Mouse (Mus musculus): ENCODE results near the gene Vamp5. TPM values are rescaled to one million over a fixed set of nuclear protein-coding genes. Genes with fewer than 3 reads are reported as not detected.
A peak's percentile ranks its signal among the peaks of the same experiment; 100 is the strongest.

The Vamp5 gene
- polyA plus RNA-seq, 1 experiment from 2014 or later, result 27.9 TPM

DNA sequence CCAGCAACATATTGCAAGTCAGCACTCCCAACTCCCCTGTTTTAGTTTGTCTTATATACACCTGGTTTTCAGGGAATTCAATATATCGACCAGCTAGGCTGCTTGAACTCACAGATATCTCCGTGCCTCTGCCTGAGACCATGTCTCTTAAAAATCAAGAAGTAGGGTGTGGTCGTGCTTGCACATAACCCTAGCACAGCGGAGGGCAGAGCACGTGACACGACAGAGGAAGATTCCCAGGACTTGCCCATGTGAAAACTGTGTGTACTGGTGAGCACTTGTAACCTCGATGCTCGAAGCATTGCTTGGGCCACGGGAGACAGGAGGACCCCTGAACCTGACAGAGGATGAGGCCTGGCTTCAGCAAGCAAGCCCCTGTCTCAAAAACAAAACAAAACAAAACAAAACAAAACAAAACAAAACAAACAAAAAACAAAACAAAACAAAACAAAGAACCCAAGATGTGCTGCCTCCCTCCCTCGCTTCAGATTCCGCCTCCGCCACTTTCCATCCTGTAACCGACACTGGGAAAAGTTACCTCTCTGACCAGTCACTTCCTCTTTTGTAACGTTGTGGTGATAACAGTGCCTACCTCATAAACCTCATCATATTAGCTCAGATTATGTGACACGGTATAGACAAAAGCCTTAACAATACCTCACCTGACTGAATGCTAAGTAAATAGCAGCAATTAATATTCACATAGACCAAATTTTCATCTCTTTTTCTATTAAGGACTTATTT, 5.3 kb downstream of the Vamp5 start:
- 78% methylated on average over 15 of the region's 15 CpGs for WGBS
- H3K9me3 ChIP-seq (replicated peaks), result no peaks in the 10 kb centered on the region
- no peak overlapping the region for H3K4me3 ChIP-seq (replicated peaks)
- no peak overlapping the region for H3K27ac ChIP-seq (replicated peaks)
- ATAC-seq (ENCODE audit: insufficient number of reproducible peaks, low FRiP score, low TSS enrichment, low read depth), result no peak
- no peak overlapping the region for H3K4me2 ChIP-seq (replicated peaks)
- H3K27me3 ChIP-seq, result no peaks in the 10 kb centered on the region
- no peaks in the 10 kb centered on the region for H3K36me3 ChIP-seq
- H3K9ac ChIP-seq, result no peak overlapping the region
- H3K4me1 ChIP-seq, result peaks cover 23% of the 10 kb centered on the region

DNA sequence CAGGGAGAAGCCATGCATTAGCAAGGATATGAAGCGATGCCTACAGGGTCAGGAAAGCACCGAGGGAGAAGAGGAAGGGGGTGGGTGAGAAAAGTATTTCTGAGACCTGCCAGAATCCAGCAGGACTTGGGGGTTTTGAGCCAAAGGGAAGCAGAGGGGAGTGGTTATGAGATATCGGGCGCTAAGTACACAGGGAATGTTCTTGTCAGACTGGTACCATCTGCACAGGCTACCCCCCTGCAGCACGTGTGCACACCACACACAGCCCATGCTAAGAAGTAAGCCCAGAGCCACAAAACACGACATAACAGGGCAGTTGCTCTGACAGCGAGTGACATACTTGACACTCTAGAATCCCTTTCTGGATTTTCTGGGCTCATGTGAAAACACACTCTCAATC, 6.1 kb downstream of the Vamp5 start:
- WGBS, result 37% methylated on average over 7 of the region's 7 CpGs
- no peak overlapping the region for H3K4me2 ChIP-seq (replicated peaks)
- no peaks in the 10 kb centered on the region for H3K27me3 ChIP-seq
- no peak overlapping the region for H3K9ac ChIP-seq
- H3K4me3 ChIP-seq (replicated peaks), result no peak overlapping the region
- H3K9me3 ChIP-seq (replicated peaks), result no peaks in the 10 kb centered on the region
- peaks cover 18% of the 10 kb centered on the region for H3K4me1 ChIP-seq
- no peak overlapping the region for H3K27ac ChIP-seq (replicated peaks)
- ATAC-seq (ENCODE audit: insufficient number of reproducible peaks, low FRiP score, low TSS enrichment, low read depth), result no peak
- H3K36me3 ChIP-seq, result no peaks in the 10 kb centered on the region

DNA sequence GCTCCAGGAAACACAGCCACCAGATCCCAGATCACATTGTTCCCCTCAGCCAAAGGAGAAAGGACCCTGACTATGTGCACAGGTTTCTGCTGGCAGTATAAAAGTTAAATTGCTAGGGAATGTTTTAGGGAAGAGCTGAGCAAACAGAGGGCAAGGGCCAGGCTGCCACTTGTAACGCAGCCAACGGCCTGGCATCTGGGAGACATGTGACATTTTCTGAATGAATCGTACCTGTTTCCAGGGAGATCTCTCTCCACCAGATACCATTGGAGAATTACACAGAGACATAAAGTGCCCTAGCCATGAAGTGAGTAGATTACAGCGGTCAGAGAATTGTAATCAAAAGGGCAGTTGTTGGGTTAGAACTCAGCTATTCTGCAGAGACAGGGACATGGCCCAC, 7.1 kb downstream of the Vamp5 start:
- no peak overlapping the region for H3K4me3 ChIP-seq (replicated peaks)
- H3K4me2 ChIP-seq (replicated peaks), result no peak overlapping the region
- no peaks in the 10 kb centered on the region for H3K36me3 ChIP-seq
- 84% methylated on average over 4 of the region's 4 CpGs for WGBS
- ATAC-seq (ENCODE audit: insufficient number of reproducible peaks, low FRiP score, low TSS enrichment, low read depth), result no peak
- peaks cover 17% of the 10 kb centered on the region for H3K4me1 ChIP-seq
- H3K27ac ChIP-seq (replicated peaks), result no peak overlapping the region
- H3K9me3 ChIP-seq (replicated peaks), result no peaks in the 10 kb centered on the region
- H3K27me3 ChIP-seq, result no peaks in the 10 kb centered on the region
- no peak overlapping the region for H3K9ac ChIP-seq

DNA sequence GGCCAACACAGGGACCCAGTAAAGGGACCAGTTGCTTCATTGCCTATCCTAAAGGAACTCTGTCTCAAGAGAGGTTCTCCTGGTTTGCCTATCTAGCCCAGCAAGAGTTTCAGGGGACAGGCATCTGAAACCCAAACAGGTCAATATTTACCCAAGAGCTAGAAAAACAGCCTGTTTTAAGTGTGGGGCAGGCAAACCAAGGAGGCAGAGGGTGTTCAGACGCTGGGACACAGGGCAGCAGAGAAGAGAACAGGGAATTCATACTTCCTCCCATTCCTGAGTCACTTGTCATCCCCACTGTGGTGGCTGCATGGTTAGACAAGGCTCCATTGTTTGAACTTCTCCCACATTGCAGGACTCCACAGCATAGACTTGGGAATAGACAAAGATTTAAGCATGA, 8.7 kb downstream of the Vamp5 start:
- no peaks in the 10 kb centered on the region for H3K9me3 ChIP-seq (replicated peaks)
- H3K4me1 ChIP-seq, result peaks cover 17% of the 10 kb centered on the region
- no peaks in the 10 kb centered on the region for H3K27me3 ChIP-seq
- ATAC-seq (ENCODE audit: insufficient number of reproducible peaks, low FRiP score, low TSS enrichment, low read depth), result no peak
- no peak overlapping the region for H3K4me2 ChIP-seq (replicated peaks)
- H3K36me3 ChIP-seq, result no peaks in the 10 kb centered on the region
- no peak overlapping the region for H3K9ac ChIP-seq
- no peak overlapping the region for H3K4me3 ChIP-seq (replicated peaks)
- H3K27ac ChIP-seq (replicated peaks), result peak overlapping the region; percentile 61
- WGBS, result 8% methylated on average over 1 of the region's 1 CpGs

DNA sequence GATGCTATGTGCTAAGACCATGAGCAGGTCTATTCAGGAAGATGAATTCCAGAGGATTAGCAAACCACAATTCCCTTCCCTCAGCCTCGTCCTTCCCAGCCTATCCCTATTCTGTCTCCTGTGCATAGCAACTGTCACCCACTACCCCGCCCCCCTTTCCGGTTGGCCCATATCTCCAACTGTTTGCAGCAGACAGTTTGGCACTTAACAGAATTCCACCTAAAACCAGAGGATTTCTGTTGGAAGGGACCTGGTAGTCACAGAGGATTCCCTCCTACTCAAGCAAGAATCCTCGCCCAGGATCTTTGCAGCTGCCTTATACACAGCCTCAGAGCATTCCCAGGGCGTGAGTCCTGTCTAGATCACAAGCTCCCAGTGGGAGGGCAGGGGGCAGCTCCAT, 9.1 kb downstream of the Vamp5 start:
- Histone ChIP-seq H3K36me3 (no peaks in the 10 kb centered on the region), H3K27me3 (no peaks in the 10 kb centered on the region), H3K4me2 (replicated peaks) (no peak overlapping the region), H3K4me3 (replicated peaks) (no peak overlapping the region), H3K4me1 (peaks cover 17% of the 10 kb centered on the region), H3K9me3 (replicated peaks) (no peaks in the 10 kb centered on the region), H3K9ac (no peak overlapping the region), H3K27ac (replicated peaks) (peak overlapping the region; percentile 61)
- WGBS, result 43% methylated on average over 5 of the region's 5 CpGs
- ATAC-seq (ENCODE audit: insufficient number of reproducible peaks, low FRiP score, low TSS enrichment, low read depth), result peak; percentile 65; the same call in 1 of the 2 replicates

DNA sequence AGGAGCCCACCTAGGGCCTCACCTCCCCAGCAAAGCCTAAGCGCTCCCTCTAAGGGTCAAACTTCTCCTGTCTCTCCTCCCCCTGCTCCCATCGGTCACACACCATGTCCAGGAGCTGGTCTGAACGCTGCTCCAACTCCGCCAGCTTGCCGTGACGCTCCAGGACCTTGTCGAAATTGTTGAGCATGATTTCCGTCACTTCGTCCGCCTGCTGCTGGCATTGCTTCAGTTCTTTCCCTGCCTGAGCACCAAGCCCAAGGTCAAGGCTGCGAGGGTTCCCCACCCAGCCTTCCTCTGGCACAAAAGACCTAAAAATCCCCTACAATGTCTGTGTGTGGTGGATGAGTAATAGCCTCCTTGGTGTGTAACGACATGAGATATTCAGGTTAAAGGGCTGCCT, 10.2 kb downstream of the Vamp5 start:
- no peak overlapping the region for H3K9ac ChIP-seq

DNA sequence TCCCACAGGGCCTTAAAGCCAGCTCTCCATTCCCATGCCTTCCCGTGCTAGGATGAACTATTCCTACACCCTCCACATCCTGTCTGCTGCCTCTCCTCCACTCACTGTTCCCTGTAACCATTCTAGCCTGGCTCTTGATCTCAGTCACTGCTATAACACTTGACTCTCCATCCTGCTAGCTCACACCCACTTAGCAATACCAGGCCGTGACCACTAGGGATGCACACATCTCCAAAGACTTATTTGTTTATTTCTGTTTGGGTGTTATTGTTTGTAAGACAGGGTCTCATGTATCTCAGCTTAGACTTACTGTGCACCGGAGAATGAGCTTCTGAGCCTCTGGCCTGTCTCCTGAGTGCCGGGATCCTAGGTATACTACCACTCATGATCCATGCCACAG, 10.7 kb downstream of the Vamp5 start:
- Histone ChIP-seq H3K4me3 (replicated peaks) (no peak overlapping the region), H3K4me2 (replicated peaks) (no peak overlapping the region), H3K9me3 (replicated peaks) (no peaks in the 10 kb centered on the region), H3K36me3 (no peaks in the 10 kb centered on the region), H3K4me1 (peaks cover 17% of the 10 kb centered on the region), H3K9ac (no peak overlapping the region), H3K27ac (replicated peaks) (no peak overlapping the region), H3K27me3 (no peaks in the 10 kb centered on the region)
- ATAC-seq (ENCODE audit: insufficient number of reproducible peaks, low FRiP score, low TSS enrichment, low read depth), result no peak
- WGBS, result 76% methylated on average over 4 of the region's 4 CpGs

More for the DNA sequence above, 10.2 kb downstream of the Vamp5 start:
- WGBS, result 82% methylated on average over 12 of the region's 12 CpGs
- no peaks in the 10 kb centered on the region for H3K9me3 ChIP-seq (replicated peaks)
- no peak overlapping the region for H3K27ac ChIP-seq (replicated peaks)
- H3K27me3 ChIP-seq, result no peaks in the 10 kb centered on the region
- no peak overlapping the region for H3K4me3 ChIP-seq (replicated peaks)
- H3K4me2 ChIP-seq (replicated peaks), result no peak overlapping the region
- no peak for ATAC-seq (ENCODE audit: insufficient number of reproducible peaks, low FRiP score, low TSS enrichment, low read depth)
- H3K4me1 ChIP-seq, result peaks cover 17% of the 10 kb centered on the region
- no peaks in the 10 kb centered on the region for H3K36me3 ChIP-seq

DNA sequence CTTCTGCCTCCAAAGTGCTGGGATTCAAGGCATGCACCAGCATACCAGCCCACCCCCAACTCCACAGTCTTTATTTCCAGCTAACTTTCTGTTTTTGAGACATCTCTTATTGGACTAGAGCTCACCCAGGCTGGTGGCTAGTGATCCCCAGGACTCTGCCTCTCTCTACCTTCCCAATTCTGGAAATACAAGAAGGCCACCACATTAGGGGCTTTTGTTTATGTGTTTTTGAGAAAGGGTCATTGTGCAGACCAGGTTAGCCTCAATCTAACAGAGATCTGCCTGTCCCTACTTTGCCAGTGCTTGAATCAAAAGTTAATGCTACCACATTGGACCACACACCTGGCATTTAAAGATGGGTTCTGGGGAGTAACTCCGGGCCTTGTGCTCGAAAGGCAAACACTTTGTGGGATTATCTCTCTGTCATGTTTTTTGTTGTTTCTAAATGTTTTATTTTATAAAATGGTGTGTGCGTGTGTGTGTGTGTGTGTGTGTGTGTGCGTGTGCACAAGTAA, 12.8 kb downstream of the Vamp5 start:
- WGBS, result 71% methylated on average over 4 of the region's 4 CpGs
- Histone ChIP-seq H3K4me2 (replicated peaks) (no peak overlapping the region), H3K9me3 (replicated peaks) (no peaks in the 10 kb centered on the region), H3K4me1 (peaks cover 12% of the 10 kb centered on the region), H3K27me3 (no peaks in the 10 kb centered on the region), H3K36me3 (no peaks in the 10 kb centered on the region), H3K27ac (replicated peaks) (no peak overlapping the region), H3K9ac (no peak overlapping the region), H3K4me3 (replicated peaks) (no peak overlapping the region)
- no peak for ATAC-seq (ENCODE audit: insufficient number of reproducible peaks, low FRiP score, low TSS enrichment, low read depth)

DNA sequence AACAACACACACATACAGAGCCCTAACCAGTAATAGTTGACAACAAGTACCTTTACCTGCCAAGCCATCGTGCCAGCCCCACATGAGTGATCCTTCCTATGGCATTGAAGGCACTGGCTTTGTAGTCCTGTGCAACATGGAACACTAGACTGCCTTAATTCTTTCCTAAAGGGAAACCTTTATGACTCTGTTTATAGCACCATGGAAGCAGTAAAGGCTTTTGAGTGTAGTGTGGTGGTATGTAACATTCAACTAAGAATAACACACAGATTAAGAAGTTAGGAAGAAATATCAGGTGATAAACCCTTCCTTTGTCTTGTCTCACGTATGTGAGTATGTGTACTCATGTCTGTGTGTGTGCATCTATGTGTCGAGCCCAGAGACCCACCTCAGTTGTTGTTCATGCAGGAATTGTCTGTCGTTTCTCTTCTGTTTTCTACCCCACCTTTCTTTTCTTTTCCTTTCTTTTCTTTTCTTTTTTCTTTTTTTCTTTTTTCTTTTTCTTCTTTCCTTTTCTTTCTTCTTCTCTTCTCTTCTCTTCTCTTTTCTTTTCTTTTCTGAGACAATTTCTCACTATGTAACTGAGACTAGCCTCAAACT, 13.3 kb downstream of the Vamp5 start, which contains the start of gene Rnf181:
TSS of gene Rnf181 (minus strand) at position 113 of the 600 bp plus-strand sequence.
- H3K27me3 ChIP-seq, result no peaks in the 10 kb centered on the region
- no peaks in the 10 kb centered on the region for H3K9me3 ChIP-seq (replicated peaks)
- no peak within 1 kb of the TSS for H3K4me3 ChIP-seq (replicated peaks)
- no peak within 1 kb of the TSS for H3K4me2 ChIP-seq (replicated peaks)
- peaks cover 12% of the 10 kb centered on the region for H3K4me1 ChIP-seq
- H3K27ac ChIP-seq (replicated peaks), result no peak within 1 kb of the TSS
- 76% methylated on average over 4 of the region's 4 CpGs for WGBS
- no peaks in the 10 kb centered on the region for H3K36me3 ChIP-seq
- H3K9ac ChIP-seq, result no peak within 1 kb of the TSS
- ATAC-seq (ENCODE audit: insufficient number of reproducible peaks, low FRiP score, low TSS enrichment, low read depth), result no peak

DNA sequence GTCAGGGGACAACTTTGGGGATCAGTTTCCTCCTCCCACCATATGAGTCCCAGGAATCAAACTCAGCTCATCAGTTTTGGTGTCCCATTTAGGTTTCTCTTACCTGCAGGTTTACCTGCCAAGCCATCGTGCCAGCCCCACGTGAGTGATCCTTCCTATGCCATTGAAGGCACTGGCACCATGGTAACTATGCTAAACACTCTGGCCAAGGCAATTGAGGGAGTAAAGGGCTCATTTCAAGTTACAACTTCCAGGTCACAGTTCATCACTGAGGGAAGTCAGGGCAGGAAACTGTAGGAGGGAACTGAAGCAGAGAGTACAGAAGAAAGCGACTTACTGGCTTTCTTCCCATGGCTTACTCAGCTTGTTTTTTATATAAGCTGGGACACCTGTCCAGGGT, 14.0 kb downstream of the Vamp5 start:
- H3K36me3 ChIP-seq, result no peaks in the 10 kb centered on the region
- ATAC-seq (ENCODE audit: insufficient number of reproducible peaks, low FRiP score, low TSS enrichment, low read depth), result no peak
- no peaks in the 10 kb centered on the region for H3K9me3 ChIP-seq (replicated peaks)
- WGBS, result 77% methylated on average over 3 of the region's 3 CpGs
- H3K27me3 ChIP-seq, result no peaks in the 10 kb centered on the region
- no peak overlapping the region for H3K9ac ChIP-seq
- no peak overlapping the region for H3K4me3 ChIP-seq (replicated peaks)
- no peak overlapping the region for H3K27ac ChIP-seq (replicated peaks)
- peaks cover 14% of the 10 kb centered on the region for H3K4me1 ChIP-seq
- H3K4me2 ChIP-seq (replicated peaks), result no peak overlapping the region

DNA sequence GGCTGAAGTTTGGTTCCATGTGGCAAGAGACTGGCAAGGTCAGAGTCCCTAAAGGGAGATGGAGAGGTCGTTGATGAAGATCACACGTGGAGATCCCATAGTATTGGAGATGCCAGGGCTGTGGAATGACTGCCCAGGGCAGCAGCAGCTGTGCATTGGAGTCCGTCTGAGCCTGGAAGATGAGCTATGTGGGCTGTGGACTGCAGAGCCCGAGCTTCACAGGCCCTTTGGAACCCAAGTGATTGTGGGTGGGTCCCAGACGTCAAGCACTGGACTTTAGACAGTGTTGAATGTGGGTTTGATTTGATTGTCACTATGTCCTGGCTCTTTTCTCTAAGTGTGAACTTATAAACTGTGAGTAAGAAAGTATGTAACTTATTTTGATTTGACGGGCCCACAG, 15.3 kb downstream of the Vamp5 start:
- peaks cover 20% of the 10 kb centered on the region for H3K4me1 ChIP-seq
- no peaks in the 10 kb centered on the region for H3K27me3 ChIP-seq
- H3K36me3 ChIP-seq, result peaks cover 6% of the 10 kb centered on the region
- H3K9me3 ChIP-seq (replicated peaks), result no peaks in the 10 kb centered on the region
- no peak overlapping the region for H3K9ac ChIP-seq
- ATAC-seq (ENCODE audit: insufficient number of reproducible peaks, low FRiP score, low TSS enrichment, low read depth), result no peak
- no peak overlapping the region for H3K27ac ChIP-seq (replicated peaks)
- no peak overlapping the region for H3K4me3 ChIP-seq (replicated peaks)
- WGBS, result 67% methylated on average over 6 of the region's 6 CpGs
- H3K4me2 ChIP-seq (replicated peaks), result no peak overlapping the region
